Mouse (Mus musculus) c-Kit-negative CD71-positive TER-119-positive erythroid progenitor cells, embryonic 14.5 days (primary cell): Measurements from ENCODE around the gene Tead1.

Source experiments
- DNase-seq: peaks from one replicate; pipeline ENCODE4 v3.0.0-alpha.2; 2013; ENCODE audit warnings: low read depth, low spot score

The Tead1 gene

GRCm38 (mm10) chr7:112685993-112686392 is 6.9 kb downstream of the Tead1 start:
- DNase-seq: no peak

GRCm38 (mm10) chr7:112686586-112686985 is 7.5 kb downstream of the Tead1 start:
- no peak for DNase-seq

- no peak for DNase-seq
These were observed 9.4 kb downstream of the Tead1 start for GRCm38 (mm10) chr7:112688425-112689001.

GRCm38 (mm10) chr7:112690836-112691781 is 12.0 kb downstream of the Tead1 start:
- no peak for DNase-seq

- DNase-seq: no peak
These were observed 14.4 kb downstream of the Tead1 start for GRCm38 (mm10) chr7:112693566-112693965.

GRCm38 (mm10) chr7:112696777-112697161 is 17.7 kb downstream of the Tead1 start:
- no peak for DNase-seq

- no peak for DNase-seq
These were observed 18.2 kb downstream of the Tead1 start for GRCm38 (mm10) chr7:112697162-112697841.

- DNase-seq: no peak
These were observed 21.0 kb downstream of the Tead1 start for GRCm38 (mm10) chr7:112700082-112700481.

GRCm38 (mm10) chr7:112703341-112703740 is 24.2 kb downstream of the Tead1 start:
- no peak for DNase-seq

GRCm38 (mm10) chr7:112705870-112706269 is 26.8 kb downstream of the Tead1 start:
- DNase-seq: no peak

- DNase-seq: no peak
These were observed 27.6 kb downstream of the Tead1 start for GRCm38 (mm10) chr7:112706756-112707155.

GRCm38 (mm10) chr7:112710409-112711107 is 31.4 kb downstream of the Tead1 start:
- DNase-seq: no peak

- DNase-seq: no peak
These were observed 32.9 kb downstream of the Tead1 start for GRCm38 (mm10) chr7:112711977-112712376.

GRCm38 (mm10) chr7:112713509-112713908 is 34.4 kb downstream of the Tead1 start:
- no peak for DNase-seq

GRCm38 (mm10) chr7:112714783-112715182 is 35.7 kb downstream of the Tead1 start:
- no peak for DNase-seq

- DNase-seq: no peak
These were observed 37.6 kb downstream of the Tead1 start for GRCm38 (mm10) chr7:112716701-112717100.

- DNase-seq: no peak
These were observed 38.6 kb downstream of the Tead1 start for GRCm38 (mm10) chr7:112717676-112718075.

- no peak for DNase-seq
These were observed 40.5 kb downstream of the Tead1 start for GRCm38 (mm10) chr7:112719394-112720142.

- DNase-seq: no peak
These were observed 41.2 kb downstream of the Tead1 start for GRCm38 (mm10) chr7:112720143-112720988.

GRCm38 (mm10) chr7:112720989-112721337 is 41.8 kb downstream of the Tead1 start:
- DNase-seq: no peak
